Mouse (Mus musculus) myocyte (in vitro differentiated cells): ENCODE data around the gene Smoc2. TPM values are rescaled to one million over a fixed set of nuclear protein-coding genes. Genes with fewer than 3 reads are reported as not detected.

ENCODE experiments used
- H3K27me3 ChIP-seq: one replicate; pipeline ENCODE4 v1.6.1; 2011; ENCODE audit not compliant: control insufficient read depth, insufficient read depth, insufficient read length
- H3K36me3 ChIP-seq: one replicate; pipeline ENCODE4 v1.6.1; 2011; ENCODE audit not compliant: control insufficient read depth, insufficient read depth
- H3K4me2 ChIP-seq: one replicate; pipeline ENCODE4 v1.6.1; 2011; ENCODE audit warnings: low read depth, control low read depth
- H3K4me3 ChIP-seq: one replicate; pipeline ENCODE4 v1.5.1; 2011; ENCODE audit warnings: mild to moderate bottlenecking, control low read depth, moderate library complexity
- H3K79me2 ChIP-seq: one replicate; pipeline ENCODE4 v1.6.1; 2011; ENCODE audit not compliant: control insufficient read depth, insufficient read depth
- H3ac ChIP-seq: one replicate; pipeline ENCODE4 v1.6.1; 2011; ENCODE audit not compliant: control insufficient read depth, insufficient read length
- CEBPB ChIP-seq: IDR thresholded peaks from 2 replicates; pipeline ENCODE4 v1.6.1; 2011; ENCODE audit warnings: mild to moderate bottlenecking, moderate library complexity; ENCODE audit not compliant: poor library complexity, insufficient read depth, severe bottlenecking
- E2F4 ChIP-seq: IDR thresholded peaks from one replicate; pipeline ENCODE4 v1.6.1; 2011; ENCODE audit warnings: mild to moderate bottlenecking, control low read depth, moderate library complexity; ENCODE audit not compliant: insufficient read depth
- MAX ChIP-seq: IDR thresholded peaks from one replicate; pipeline ENCODE4 v1.6.1; 2011; ENCODE audit warnings: low read depth, mild to moderate bottlenecking, control low read depth
- MYOD1 ChIP-seq, 3 experiments: IDR thresholded peaks; one replicate each; pipeline ENCODE4 v1.6.1; 2011; ENCODE audit warnings: control low read depth in 2 of 3, low read depth in 2 of 3, mild to moderate bottlenecking in 2 of 3, moderate library complexity in 1 of 3; ENCODE audit not compliant: insufficient read length in 2 of 3, control insufficient read depth in 1 of 3
- MYOG ChIP-seq, 3 experiments: IDR thresholded peaks; one replicate each; pipeline ENCODE4 v1.6.1; 2011; ENCODE audit warnings: control low read depth in 2 of 3, low read depth in 2 of 3, mild to moderate bottlenecking in 2 of 3; ENCODE audit not compliant: insufficient read length in 2 of 3, control insufficient read depth in 1 of 3, insufficient read depth in 1 of 3
- POLR2A ChIP-seq: IDR thresholded peaks from one replicate; pipeline ENCODE4 v1.6.1; 2011; ENCODE audit warnings: low read depth, mild to moderate bottlenecking, control low read depth, moderate library complexity; ENCODE audit not compliant: insufficient read length
- POLR2AphosphoS2 ChIP-seq: IDR thresholded peaks from one replicate; pipeline ENCODE4 v1.6.1; 2011; ENCODE audit warnings: low read depth, control low read depth; ENCODE audit not compliant: insufficient read length
- REST ChIP-seq: IDR thresholded peaks from one replicate; pipeline ENCODE4 v1.6.1; 2011; ENCODE audit warnings: mild to moderate bottlenecking, control low read depth, moderate library complexity; ENCODE audit not compliant: insufficient read depth, insufficient read length
- SRF ChIP-seq: IDR thresholded peaks from one replicate; pipeline ENCODE4 v1.6.1; 2011; ENCODE audit warnings: low read depth; ENCODE audit not compliant: control insufficient read depth, insufficient read length
- TCF12 ChIP-seq: IDR thresholded peaks from one replicate; pipeline ENCODE4 v1.6.1; 2011; ENCODE audit warnings: mild to moderate bottlenecking, control low read depth; ENCODE audit not compliant: poor library complexity, insufficient read depth, severe bottlenecking
- TCF3 ChIP-seq: IDR thresholded peaks from one replicate; pipeline ENCODE4 v1.6.1; 2011; ENCODE audit warnings: low read depth, control low read depth; ENCODE audit not compliant: insufficient read length
- USF1 ChIP-seq: IDR thresholded peaks from one replicate; pipeline ENCODE4 v1.6.1; 2011; ENCODE audit warnings: low read depth, mild to moderate bottlenecking, control low read depth, moderate library complexity
- polyA plus RNA-seq: library from polyadenylated mRNA; unstranded; fragments of >200 nt; fragmentation: generic; extraction: Trizol; gene quantifications from one replicate; pipeline ENCODE4 v1.2.1, GENCODE M21; 2012; ENCODE audit warnings: missing spikeins

The Smoc2 gene
- polyA plus RNA-seq, 1 experiment, result 12.6 TPM

DNA sequence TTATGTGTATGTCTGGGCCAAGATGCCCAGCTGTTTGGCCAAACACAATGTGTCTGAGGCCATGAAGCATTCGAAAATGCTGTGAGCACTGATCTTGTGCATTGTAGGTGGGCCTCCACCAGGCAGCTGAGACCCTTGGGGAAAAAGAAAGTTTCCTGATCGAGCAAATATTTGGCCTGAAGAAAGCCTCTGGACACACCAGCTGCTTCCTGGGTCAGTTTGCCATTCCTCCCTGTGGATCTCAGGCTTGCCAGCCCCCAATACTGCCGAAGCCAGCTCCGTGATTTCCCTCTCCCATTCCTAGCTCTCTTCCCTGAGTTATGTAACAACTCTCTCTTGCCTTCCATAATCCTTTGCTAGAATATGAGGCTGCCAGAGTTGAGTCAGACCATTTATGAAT is 11.3 kb upstream of the Smoc2 start:
- Histone ChIP-seq H3K36me3 (no peaks in the 10 kb centered on the region), H3K79me2 (no peaks in the 10 kb centered on the region), H3K4me3 (no peak overlapping the region), H3K27me3 (no peaks in the 10 kb centered on the region), H3ac (no peak overlapping the region), H3K4me2 (no peak overlapping the region)
- TF ChIP-seq POLR2AphosphoS2, result no peak
- TF ChIP-seq USF1, result no peak

DNA sequence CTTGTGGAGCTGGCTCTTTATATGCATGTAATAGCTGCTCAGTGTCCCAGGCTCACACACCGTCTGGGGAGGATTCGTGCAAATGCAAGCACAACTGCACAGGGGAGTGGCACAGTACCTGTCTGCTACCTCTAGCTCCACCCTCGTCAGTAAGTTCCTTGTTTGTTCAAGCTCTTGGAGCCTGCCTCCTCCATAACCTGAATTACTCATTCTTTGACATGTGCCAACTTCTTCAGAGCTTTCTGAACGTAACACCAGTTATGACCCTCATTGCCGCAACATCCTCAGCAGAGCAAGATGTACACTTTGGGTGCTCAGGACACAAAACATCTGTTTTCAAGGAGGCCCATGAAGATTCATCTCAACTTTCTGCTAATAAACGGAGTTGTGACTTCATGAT is 5.9 kb upstream of the Smoc2 start:
- Histone ChIP-seq H3ac (no peak overlapping the region), H3K36me3 (no peaks in the 10 kb centered on the region), H3K79me2 (no peaks in the 10 kb centered on the region), H3K4me3 (no peak overlapping the region), H3K27me3 (no peaks in the 10 kb centered on the region), H3K4me2 (no peak overlapping the region)
- TF ChIP-seq SRF (no peak), POLR2A (no peak), TCF3 (no peak), CEBPB (no peak), POLR2AphosphoS2 (no peak), MYOD1 (IDR thresholded peaks at IDR 0.05; ENCODE audit: control insufficient read depth in 1 of 3, insufficient read length in 2 of 3, low read depth in 2 of 3) (no peak)

GRCm38 (mm10) chr17:14277310-14277709 is 2.0 kb upstream of the Smoc2 start:
- H3K36me3 ChIP-seq, result no peaks in the 10 kb centered on the region
- no peaks in the 10 kb centered on the region for H3K27me3 ChIP-seq
- no peak overlapping the region for H3ac ChIP-seq
- no peak overlapping the region for H3K4me3 ChIP-seq
- TF ChIP-seq TCF12 (no peak), MAX (no peak), TCF3 (no peak), POLR2AphosphoS2 (no peak), MYOD1 (IDR thresholded peaks at IDR 0.05; ENCODE audit: control insufficient read depth in 1 of 3, insufficient read length in 2 of 3, low read depth in 2 of 3) (no peak), POLR2A (no peak), USF1 (no peak), SRF (no peak), E2F4 (no peak), MYOG (IDR thresholded peaks at IDR 0.05; ENCODE audit: control insufficient read depth in 1 of 3, insufficient read depth in 1 of 3, insufficient read length in 2 of 3, low read depth in 2 of 3) (no peak), REST (no peak), CEBPB (no peak)
- no peaks in the 10 kb centered on the region for H3K79me2 ChIP-seq
- no peak overlapping the region for H3K4me2 ChIP-seq

DNA sequence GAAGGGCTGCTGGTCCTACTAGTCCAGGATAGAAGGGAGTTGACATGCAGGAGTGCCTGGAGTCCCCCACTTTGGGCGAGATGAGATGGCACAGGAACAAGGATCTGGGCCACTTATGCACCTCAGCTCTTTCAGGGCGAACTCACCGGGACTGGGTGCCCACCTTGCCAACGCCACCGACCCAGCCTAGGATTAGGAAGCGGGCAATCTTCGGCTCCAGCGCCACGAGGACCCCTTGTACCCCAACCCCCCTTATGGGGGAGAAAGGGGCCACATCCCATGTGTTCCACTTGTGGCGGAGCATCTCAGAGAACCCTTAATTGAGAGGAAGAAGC is 627 bp downstream of the Smoc2 start:
- H3K27me3 ChIP-seq, result no peaks in the 10 kb centered on the region

GRCm38 (mm10) chr17:14280425-14280833 is 1.1 kb downstream of the Smoc2 start:
- Histone ChIP-seq H3ac (peak overlapping the region; percentile 13), H3K79me2 (no peaks in the 10 kb centered on the region), H3K4me3 (peak overlapping the region; percentile 17), H3K27me3 (no peaks in the 10 kb centered on the region), H3K4me2 (peak overlapping the region; percentile 88), H3K36me3 (no peaks in the 10 kb centered on the region)
- TF ChIP-seq TCF3 (no peak), POLR2AphosphoS2 (no peak), REST (no peak), POLR2A (no peak), MAX (no peak), USF1 (no peak), MYOG (IDR thresholded peaks at IDR 0.05; ENCODE audit: control insufficient read depth in 1 of 3, insufficient read depth in 1 of 3, insufficient read length in 2 of 3, low read depth in 2 of 3) (no peak), E2F4 (no peak), SRF (no peak), TCF12 (no peak), MYOD1 (IDR thresholded peaks at IDR 0.05; ENCODE audit: control insufficient read depth in 1 of 3, insufficient read length in 2 of 3, low read depth in 2 of 3) (no peak), CEBPB (no peak)

More for the DNA sequence above, 627 bp downstream of the Smoc2 start:
- Histone ChIP-seq H3K36me3 (no peaks in the 10 kb centered on the region), H3K4me2 (peak overlapping the region; percentile 88), H3K79me2 (no peaks in the 10 kb centered on the region), H3ac (peak overlapping the region; percentile 13), H3K4me3 (peak overlapping the region; percentile 17)
- TF ChIP-seq MAX, result no peak
- TF ChIP-seq POLR2AphosphoS2, result no peak
- no peak for TF ChIP-seq CEBPB
- TF ChIP-seq SRF, result no peak
- TF ChIP-seq TCF12, result no peak
- no peak for TF ChIP-seq USF1
- TF ChIP-seq REST, result no peak
- no peak for TF ChIP-seq MYOD1 (IDR thresholded peaks at IDR 0.05; ENCODE audit: control insufficient read depth in 1 of 3, insufficient read length in 2 of 3, low read depth in 2 of 3)
- no peak for TF ChIP-seq POLR2A
- no peak for TF ChIP-seq E2F4
- no peak for TF ChIP-seq TCF3
- TF ChIP-seq MYOG (IDR thresholded peaks at IDR 0.05; ENCODE audit: control insufficient read depth in 1 of 3, insufficient read depth in 1 of 3, insufficient read length in 2 of 3, low read depth in 2 of 3), result no peak
